Mouse (Mus musculus) CD4-positive, CD25-positive, alpha-beta regulatory T cell, adult 2 months (primary cell): ENCODE data around the gene Otop3.

ENCODE experiments used
- DNase-seq: peaks from one replicate; pipeline ENCODE4 v3.0.0-alpha.2; 2012; ENCODE audit warnings: low read depth, low spot score

The Otop3 gene

DNA sequence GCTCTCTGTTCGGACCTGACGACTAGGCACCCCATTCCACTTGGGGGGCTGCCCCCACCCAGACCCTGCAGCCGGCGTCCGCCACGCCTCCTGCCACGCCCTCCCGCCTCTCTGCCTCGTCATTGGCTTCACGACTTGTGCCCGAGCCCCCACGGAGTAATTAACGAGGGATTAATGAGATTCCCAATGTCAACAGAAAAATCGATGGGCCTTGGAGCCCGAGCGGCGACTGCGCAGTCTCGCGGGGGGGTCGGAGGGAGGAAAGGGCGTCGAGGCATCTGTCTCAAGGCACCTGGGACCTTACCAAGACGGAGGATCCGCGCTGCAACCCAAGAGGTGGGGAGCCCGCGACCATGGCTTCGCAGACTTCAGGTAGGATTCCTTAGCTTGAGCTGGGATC is at the start of gene Otop3:
TSS of gene Otop3 (plus strand) at position 201 of the 400 bp plus-strand sequence.
- no peak for DNase-seq

DNA sequence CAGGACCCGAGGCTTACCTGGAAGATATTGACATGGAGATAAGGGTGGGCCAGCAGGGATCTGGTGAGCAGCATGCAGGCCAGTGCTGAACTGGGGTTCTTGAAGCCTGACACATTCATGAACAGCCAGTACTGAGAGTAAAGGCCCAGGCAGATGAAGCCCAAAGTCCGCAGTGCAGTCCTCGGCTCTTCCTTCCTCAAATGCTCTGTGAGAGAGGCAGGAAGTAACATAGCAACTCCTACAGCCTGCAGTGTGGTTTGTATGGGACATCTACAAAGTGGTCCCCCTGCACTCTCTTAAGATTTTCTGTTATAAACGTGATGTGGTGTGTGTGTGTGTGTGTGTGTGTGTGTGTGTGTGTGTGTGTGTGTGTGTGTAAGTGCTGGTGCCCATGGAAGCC is 49.2 kb upstream of the Otop3 start:
- DNase-seq, result no peak

DNA sequence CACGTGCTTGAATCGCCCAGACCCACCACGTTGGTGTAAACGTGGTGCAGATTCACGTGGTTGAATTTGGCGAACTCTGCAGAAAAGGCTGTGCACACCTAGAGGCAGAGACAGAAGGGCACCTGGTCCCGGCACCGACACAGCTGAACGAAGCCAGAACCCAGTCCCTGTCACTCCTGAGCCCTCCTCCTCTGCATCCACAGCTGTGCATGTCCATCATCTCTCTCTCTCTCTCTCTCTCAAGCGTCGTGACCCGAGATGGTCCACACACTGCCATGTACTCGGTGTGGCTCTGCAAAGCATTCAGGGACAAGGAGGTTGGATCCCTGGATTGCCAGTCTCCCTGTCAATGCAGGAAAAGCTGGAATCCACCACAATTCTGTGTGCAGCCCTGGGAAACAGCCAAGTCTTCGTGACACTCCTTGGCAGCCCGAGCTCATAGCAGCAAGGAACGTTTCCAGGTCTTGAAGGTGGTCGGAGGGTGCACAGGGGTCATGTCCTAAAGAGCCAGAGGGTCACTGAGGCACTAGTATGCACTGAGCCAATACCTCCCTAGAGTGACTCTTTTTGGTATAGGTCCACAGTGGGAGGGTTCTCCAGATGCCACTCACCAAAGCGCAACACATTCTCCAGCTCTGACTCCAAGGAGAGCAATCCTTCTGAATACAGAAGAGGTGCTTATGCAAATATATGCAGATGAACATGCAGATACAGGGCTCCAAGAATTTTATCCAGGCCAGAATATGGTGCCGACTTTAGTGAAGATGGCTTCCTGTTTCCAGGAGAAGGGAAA is 48.1 kb upstream of the Otop3 start:
- DNase-seq, result no peak

DNA sequence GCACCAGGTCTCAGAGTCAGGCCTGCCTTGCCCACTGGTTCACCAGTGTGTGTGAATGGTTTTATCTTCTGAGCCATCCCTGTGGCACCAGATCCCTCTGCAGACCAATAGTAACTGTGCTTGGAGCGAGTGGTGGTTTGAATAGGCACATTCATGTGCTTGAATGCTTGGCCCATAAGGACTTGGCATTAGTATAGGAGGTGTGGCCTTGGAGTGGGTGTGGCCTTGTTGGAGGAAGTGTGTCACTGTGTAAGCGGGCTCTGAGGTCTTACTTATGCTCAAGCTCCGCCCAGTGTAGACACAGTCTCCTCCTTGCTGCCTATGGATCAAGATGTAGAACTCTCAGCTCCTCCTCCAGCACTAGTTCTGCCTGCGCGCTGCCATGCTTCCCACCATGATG is 47.1 kb upstream of the Otop3 start:
- no peak for DNase-seq

DNA sequence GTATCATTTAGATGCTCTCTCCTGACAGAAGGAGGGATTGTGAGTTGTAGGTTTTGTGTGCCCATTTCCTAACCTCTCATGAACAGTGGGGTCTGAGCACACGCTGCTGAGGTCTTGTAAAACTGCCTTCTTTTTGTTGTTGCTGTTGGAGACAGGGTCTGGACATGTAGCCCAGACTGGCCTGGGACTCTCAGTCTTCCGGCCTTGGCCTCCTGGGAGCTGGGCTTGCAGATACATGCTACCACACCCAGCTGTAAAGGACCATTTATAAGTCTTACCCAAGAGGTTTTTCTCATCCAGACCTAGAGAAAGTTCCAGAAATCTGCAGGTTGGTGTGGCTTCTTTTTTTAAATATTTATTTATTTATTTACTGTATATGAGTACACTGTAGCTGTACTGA is 46.2 kb upstream of the Otop3 start:
- no peak for DNase-seq

DNA sequence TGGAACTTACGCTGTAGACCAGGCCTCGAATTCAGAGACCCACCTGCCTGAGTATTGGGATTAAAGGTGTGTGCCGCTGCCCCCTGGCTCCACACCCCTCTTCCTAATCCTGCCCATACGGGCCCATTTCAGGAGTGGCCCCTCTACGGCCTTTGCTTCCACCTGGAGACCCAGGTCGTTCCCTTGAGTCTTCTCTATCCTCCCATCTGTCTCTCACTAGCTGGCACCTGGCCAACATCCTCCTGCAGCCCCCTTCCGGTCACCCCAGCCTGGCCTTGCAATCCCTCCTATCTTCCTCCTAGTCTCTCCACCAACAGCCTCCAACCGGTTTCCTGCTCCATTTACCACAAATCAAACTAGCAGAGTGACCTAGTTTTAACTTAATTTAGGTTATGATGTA is 44.6 kb upstream of the Otop3 start:
- no peak for DNase-seq

DNA sequence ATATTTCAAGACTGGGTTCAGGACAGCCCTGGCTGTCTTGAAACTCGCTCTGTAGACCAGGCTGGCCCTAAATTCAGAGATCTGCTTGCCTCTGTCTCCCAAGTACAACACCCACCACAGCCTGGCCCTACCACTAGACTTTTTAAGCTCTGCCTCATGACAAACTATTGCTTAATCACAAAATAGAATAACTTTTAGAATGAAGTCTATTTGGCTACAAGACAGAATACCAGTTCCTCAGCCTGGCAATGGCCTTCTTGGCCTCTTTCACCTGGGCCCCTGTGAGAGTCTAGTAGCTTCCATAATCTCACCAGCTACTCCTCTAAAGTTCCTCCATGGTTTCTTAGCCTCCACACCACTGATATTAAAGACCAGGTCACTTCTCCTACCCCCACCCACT is 44.2 kb upstream of the Otop3 start:
- DNase-seq, result no peak

DNA sequence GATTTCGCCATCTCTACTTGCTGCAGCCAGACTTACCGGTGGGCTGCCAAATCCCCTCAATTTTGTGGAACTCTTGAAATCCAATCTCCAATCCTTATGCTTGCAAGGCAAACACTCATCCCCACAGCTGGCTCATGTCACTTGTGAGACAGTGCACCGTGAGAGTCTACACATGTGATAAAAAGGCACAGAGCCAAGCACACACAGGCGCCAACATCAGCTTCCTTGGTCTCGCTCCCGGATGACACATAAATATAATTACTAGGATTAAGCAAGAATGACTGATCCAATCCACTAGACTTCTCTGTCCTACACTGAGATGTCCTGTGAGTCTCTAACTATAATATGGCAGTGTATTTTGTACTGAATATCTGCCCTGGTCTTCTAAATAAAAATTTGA is 43.6 kb upstream of the Otop3 start:
- DNase-seq, result no peak

DNA sequence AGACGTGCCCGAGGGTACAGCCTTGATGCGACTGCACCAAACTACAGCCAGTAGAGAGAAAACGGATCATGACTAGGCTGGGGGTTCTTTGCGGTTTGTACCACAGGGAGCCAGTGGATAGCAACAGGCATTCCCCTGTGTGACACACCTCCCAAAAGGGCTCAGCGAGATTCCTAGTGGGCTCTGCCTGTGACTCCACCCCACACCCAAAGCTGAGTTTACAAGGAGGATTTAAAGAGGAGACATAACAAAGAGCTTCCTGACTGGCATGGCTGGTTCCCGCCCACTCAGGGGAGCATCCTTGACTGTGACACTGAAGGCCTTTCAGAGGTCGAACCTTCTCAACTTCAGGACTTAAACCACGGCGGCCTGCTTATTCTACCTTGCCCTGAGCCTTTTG is 43.0 kb upstream of the Otop3 start:
- DNase-seq, result no peak

DNA sequence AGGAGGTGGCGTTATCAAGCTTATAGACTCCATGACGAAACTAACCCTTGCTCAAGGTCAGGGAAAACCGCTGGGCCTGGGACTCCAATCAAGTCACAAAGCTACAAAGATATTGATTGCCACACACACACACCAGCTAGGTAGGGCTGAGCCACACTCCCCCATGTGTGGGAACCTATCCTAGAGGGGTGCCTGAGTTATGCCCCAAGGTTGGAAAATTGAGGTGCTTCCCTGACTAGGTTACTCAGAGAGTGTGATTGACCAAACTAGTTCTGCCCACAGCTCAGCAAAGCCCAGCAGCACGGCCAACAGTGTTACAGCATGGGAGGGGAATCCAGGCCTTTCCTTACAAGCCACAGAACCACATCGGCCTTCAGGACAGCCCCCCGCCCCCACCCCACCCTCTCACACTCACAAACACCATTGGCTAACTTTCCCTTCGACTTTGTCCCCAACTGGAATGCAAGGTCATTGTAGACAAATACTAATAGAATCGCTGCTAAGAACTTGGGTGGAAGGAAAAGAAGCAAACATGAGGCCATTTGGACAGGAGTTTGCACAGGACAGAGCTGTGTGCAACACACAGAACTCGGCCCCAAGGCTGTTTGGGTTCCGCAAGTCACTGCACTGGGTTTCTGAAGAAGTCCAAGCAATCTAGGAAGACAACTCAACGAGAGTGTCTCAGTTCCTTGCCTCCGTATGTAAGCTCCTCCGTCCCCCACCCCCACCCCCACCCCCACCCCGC is 41.7 kb upstream of the Otop3 start:
- DNase-seq, result no peak

DNA sequence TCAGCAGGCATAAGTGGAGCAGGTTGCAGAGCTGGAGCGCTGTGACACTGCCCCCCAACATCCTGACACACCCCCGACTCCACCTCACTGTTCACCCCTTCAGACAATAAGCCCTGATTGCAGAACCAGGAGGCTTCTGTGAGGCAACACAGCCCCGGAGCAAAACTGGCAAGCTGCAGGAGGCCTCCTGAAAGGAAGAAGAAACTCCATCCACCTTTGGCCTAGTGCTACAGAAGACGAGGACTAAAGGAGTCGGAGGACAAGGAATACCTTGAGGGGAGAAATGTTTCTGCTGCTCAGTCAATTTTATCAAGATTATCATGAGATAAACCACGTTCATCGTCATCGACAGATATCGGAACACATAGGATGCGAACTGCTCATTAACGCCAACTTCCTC is 38.6 kb upstream of the Otop3 start:
- DNase-seq, result no peak

DNA sequence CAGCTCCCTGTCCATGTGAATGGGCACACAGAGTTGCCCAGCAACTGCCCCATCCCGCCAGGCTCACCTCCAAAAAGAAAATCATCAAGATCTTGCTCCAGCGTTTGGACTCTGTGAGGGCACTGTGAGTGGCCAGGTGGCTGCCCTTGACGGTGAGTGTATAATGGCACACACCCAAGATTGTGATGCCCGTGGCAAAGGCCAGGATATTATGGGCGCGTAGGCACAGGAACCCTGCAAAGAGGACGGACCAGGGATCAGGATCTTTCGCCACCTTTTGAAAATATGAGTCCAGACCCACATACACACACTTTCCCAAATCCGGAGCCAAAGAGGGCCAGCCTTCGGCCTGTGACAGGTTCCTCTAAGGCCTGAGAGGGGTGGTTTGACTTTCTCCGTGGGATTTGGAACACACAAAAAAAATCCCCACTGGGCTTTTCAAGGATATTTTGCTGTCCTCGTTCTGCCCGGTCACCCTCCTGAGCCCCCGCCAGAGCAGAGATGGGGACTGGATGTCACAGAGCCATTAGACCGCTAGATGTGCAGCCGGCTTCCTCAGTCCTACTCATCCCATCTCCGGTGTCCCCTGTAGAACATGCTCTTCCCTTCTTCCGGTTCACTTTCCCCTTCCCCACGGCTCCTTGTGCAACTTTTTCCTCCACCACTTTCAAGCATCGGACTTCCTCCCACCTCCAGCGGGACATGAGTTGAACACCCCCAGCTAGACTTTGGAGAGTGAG is 37.9 kb upstream of the Otop3 start:
- DNase-seq, result no peak

DNA sequence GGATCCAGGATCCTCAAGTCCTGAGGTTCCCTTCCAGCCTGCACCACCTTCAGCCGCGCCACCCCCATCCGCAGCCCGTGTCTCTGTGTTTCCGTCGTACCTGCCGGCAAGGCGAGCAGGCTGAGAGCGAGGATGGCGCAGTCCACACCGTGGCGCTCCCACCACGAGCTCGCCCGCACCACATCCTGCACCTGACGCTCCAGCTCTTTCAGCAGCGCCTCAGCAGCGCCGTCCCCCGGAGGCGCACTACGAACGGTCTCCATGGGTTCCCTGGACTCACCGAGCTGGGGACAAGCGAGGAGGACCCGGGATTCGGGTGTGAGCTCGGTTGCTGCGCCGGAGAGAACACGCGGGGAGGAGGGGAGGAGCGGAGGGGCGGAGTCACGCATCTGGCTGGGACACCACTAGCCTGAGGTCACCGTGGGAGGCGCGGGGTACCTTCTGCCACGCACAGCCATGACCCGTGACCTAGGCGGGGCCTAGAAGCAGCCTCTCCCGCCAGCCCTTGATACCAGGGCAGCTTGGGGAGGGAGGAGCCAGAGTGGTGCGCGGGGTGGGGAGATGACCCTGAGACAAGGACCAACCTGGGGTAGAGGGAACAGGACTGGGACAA is 37.2 kb upstream of the Otop3 start, which contains the start of gene Fads6:
TSS of gene Fads6 (minus strand) at position 450 of the 613 bp plus-strand sequence.
- DNase-seq, result peak; percentile 88

DNA sequence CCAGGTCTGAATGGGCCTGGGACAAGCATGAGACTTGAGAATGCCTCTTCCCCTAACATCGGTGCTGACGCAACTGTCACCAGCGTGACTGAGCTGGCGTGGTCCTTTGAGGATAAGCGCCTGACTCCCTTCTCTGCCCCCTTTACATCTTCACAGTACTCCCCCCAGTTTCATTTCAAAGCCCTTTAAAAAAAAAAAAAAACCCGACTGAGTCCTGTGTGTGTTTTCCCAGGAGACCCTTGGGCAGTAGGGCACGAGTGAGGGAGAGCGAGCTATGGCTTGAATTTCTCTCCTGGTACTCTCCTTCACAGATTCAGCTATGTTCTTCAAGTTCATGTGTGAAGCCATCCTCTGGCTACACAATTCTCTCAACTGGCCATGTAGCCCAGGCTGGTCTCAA is 36.4 kb upstream of the Otop3 start:
- DNase-seq, result no peak

DNA sequence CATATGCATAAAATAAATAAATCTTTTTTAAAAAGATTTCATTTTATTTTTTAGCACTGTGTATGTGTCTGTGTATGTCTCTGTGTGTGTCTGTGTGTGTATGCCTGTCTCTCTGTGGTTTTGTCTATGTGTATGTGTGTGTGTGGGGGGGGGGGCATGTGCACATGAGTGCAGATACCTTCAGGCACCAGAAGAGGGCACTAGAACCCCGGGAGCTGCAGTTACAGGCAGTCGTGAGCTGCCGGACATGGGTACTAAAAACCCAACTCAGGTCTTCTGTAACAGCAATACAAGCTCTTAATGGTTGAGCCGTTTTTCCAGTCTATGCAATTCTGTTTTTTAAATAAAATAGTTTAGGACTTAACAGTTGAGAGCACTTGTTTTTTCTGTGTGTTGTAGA is 33.8 kb upstream of the Otop3 start:
- no peak for DNase-seq

DNA sequence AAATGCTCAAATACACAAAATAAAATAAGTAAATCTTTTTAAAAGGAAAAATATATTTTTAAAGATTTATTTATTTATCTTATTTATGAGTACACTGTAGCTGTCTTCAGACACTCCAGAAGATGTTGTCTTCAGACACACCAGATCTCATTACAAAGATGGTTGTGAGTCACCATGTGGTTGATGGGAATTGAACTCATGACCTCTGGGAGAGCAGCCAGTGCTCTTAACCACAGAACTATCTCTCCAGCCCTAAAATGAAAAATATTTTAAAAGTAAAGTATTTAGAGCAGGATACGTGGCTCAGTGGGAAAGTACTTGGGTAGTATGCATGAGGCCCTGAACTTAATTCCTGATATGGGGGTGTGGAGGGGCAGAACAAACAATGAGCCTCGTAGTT is 33.2 kb upstream of the Otop3 start:
- DNase-seq, result no peak

DNA sequence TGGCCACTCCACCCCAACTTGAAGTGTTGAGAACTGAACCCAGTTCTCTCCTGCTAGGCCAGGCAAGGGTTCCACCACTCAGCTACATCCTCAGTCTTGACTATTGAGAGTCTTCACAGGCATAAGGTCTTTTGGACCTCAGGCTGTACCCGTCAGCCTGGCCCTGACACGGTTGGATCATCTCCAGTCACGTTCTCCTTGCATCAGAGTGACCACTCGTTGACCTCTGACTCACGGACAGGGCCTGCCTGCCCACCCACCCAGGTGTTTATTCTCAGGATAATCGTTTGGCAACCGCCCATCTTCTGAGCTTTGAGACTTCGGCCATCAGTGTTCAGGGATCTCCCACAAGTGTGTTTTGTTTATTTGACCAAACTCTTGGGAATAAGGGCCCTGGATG is 31.4 kb upstream of the Otop3 start:
- no peak for DNase-seq

DNA sequence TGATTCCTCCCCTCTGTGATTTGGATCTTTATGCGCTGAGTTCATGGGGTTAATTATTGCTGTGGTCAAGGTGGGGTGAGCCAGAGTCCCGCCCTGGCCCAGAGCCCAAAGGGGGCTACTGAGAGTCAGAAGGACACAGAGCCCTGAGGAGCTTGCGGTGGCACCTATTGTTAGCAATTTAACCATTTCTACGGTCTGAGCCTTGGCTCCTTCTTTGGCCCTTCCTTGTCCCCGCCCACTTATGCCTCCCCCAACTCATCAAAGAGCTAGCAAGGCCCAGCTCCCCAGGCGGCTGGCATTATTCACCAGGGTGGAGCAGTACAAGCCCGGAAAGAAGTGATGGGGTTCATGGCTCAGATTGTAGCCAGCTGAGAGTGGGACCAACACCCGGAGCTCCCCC is 27.7 kb upstream of the Otop3 start, which contains the start of gene Otop2:
TSS of gene Otop2 (plus strand) at position 301 of the 400 bp plus-strand sequence.
- DNase-seq, result no peak

DNA sequence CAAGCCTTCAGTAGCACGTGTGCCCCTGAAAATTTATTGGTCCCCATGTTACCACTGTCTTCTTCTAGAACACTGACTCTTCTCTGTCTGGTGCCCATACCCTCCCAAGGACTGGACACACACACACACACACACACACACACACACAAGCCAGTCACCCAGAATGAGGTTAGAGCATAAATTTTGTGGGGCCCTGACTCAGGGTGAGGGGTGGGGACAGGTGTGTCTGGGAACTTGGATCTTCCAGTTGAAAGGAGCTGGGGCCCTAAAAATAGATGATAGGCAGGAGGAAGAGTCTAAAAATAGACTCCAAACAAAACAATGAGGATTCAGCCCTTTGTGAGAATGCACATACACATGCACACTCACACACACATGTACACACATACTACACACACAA is 25.8 kb upstream of the Otop3 start:
- no peak for DNase-seq

DNA sequence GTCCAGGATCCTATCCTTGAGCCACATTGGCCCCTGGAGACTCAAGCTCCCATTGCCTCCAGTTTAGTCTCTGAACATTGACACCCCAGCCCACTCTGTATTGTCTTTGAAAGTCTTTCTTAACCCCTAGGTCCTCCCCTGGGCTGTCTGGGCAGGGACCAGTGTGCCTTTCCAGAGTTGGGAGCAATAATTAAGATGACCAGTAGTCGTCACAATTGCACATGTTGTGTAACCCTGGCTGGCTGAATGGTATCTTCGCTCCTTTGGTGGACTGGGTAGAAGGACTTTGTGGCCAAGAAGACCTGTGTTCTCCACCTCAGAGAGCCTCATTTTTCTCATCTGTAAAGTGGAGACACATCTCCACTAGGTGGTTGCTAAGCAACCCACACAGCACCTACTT is 20.3 kb upstream of the Otop3 start:
- DNase-seq, result no peak

DNA sequence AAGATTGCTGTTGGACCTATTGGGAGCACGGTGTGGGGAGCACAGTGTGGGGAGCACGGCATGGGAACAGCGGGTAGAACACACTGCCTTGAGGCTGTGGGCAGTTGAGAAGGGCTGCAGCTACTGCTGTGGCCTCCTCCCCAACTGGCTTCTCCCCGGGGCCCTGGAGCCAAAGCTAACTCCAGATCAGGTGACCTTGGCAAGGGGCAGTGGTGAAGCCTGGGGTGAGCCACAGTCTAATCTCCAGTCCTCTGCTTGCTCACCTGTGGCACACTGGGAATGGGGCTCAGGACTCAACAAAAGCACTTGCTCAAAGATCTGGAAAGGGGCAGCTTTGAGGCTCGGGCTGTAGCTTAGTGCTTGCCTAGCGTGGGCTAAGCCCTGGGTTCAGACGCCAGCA is 17.3 kb upstream of the Otop3 start:
- DNase-seq, result no peak
